Mouse (Mus musculus) liver, embryonic 18 days (tissue): ENCODE results near the gene Rragc. TPM values are rescaled to one million over a fixed set of nuclear protein-coding genes. Genes with fewer than 3 reads are reported as not detected.

Source experiments
- polyA plus RNA-seq: library from polyadenylated mRNA; depleted of rRNA; stranded (reverse); fragments of >200 nt; gene quantifications from 2 replicates; pipeline ENCODE4 v1.2.3, GENCODE M21; 2012; rRNA removed

Gene Rragc
- 21.0 and 21.6 TPM in 2 replicates for polyA plus RNA-seq

GRCm38 (mm10) chr4:123916748-123917547, at the start of gene Rragc:
Gene Rragc (plus strand): TSS chr4:123917446.

DNA sequence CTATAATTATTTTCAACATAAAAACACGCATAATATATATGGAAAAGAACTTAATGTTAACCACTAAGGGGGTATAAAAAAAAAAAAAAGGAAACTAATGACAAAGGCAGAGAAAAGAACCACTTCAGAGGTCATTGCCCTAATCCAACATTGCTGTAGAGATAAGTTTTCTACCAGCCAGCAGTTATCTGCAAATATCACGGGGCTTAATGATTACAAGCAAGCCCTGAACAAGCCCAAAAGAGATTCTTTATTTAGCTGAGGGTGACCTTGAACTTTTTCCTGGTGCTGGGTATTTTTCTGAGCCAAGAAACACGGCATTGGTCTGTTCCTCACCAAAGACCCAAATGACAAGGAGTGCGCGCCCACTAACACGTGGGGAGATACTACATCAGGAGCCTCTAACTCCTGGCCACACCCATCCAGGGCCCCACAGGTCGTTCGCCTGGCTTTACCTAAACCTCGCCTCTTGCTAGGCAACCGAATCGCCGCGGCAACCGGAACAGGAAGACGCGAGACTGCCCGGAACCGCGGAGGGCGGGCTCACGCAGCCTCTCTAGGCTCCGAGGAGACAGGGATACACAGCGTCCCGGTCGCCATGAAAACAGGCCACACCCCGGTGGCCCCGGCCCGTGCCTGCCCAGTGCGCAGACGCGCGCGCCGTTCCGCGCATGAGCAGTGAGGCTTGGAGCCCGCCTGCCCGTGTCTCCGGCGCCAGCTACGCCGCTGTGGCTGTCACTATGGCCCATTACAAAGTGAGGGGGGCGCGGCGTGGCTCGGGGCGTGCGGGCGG, 12.7 kb upstream of the Rragc start, which contains the start of gene Mycbp:
Gene Mycbp, plus strand, starts transcription at position 500 of the 793 bp plus-strand sequence.

GRCm38 (mm10) chr4:123917548-123918140, 398 bp downstream of the Rragc start, which contains the start of gene 4930535I16Rik:
Gene 4930535I16Rik (minus strand): TSS chr4:123918022.

Other genes starting within 250 kb of the Rragc start
- 17.3 and 18.5 TPM in 2 replicates for gene Macf1, start 233.1 kb upstream of the Rragc start, polyA plus RNA-seq
- gene Ndufs5, start 199.2 kb upstream of the Rragc start, polyA plus RNA-seq, result 125 and 130 TPM in 2 replicates
- 13.7 and 14.0 TPM in 2 replicates for gene Akirin1, start 167.1 kb upstream of the Rragc start, polyA plus RNA-seq
- not detected in 2 replicates for gene Rhbdl2, start 129.6 kb upstream of the Rragc start, polyA plus RNA-seq
- not detected in 2 replicates for gene 4933427I04Rik, start 57.8 kb upstream of the Rragc start, polyA plus RNA-seq
- gene Mycbp, start 12.6 kb upstream of the Rragc start, polyA plus RNA-seq, result 11.0 and 23.1 TPM in 2 replicates
- gene 4930535I16Rik, start 576 bp downstream of the Rragc start, polyA plus RNA-seq, result 0.07 and 0.23 TPM in 2 replicates